Mouse (Mus musculus) cerebellum, adult 2 months (tissue): ENCODE results near the gene Rrp36. TPM values are rescaled to one million over a fixed set of nuclear protein-coding genes. Genes with fewer than 3 reads are reported as not detected.
A peak's percentile ranks its signal among the peaks of the same experiment; 100 is the strongest.

ENCODE experiments used
- DNase-seq, 2 experiments: peaks; one replicate each; pipeline ENCODE4 v3.0.0; 2021
- H3K27ac ChIP-seq: fragments of 200-500 bp; 2 replicates; pipeline ENCODE4 v1.5.1; 2012; ENCODE audit warnings: low read length, control low read depth, inconsistent platforms; ENCODE audit not compliant: insufficient read depth
- H3K27me3 ChIP-seq: fragments of 200-500 bp; 2 replicates; pipeline ENCODE4 v1.6.1; 2012; ENCODE audit warnings: inconsistent platforms, mild to moderate bottlenecking, low read length, moderate library complexity; ENCODE audit not compliant: control insufficient read depth, insufficient read depth
- H3K4me1 ChIP-seq: fragments of 200-500 bp; 2 replicates; pipeline ENCODE4 v1.6.1; 2011; ENCODE audit warnings: low read length; ENCODE audit not compliant: control insufficient read depth, insufficient read depth
- H3K4me3 ChIP-seq: fragments of 200-500 bp; replicated peaks from 2 replicates; pipeline ENCODE3; 2011; ENCODE audit warnings: mild to moderate bottlenecking, low read depth, low read length, control low read depth; ENCODE audit not compliant: insufficient read depth
- CTCF ChIP-seq: fragments of 200-500 bp; IDR thresholded peaks from 2 replicates; pipeline ENCODE4 v1.5.1; 2011; ENCODE audit warnings: low read depth, mild to moderate bottlenecking, control low read depth, low read length, moderate library complexity, borderline replicate concordance; ENCODE audit not compliant: insufficient read depth
- POLR2A ChIP-seq: fragments of 200-500 bp; IDR thresholded peaks from 2 replicates; pipeline ENCODE4 v1.6.1; 2011; ENCODE audit warnings: low read length, control low read depth, borderline replicate concordance; ENCODE audit not compliant: insufficient read depth
- WGBS: fragments of 180-500 bp; shearing (Covaris S2); methylation state at CpG from one replicate; pipeline ENCODE4 v1.1.7; 2018; 5-methylcytosine and 5-hydroxymethylcytosine counted together
- polyA plus RNA-seq: library from polyadenylated mRNA; depleted of rRNA; stranded (reverse); fragments of >200 nt; gene quantifications from 2 replicates; pipeline ENCODE4 v1.2.3, GENCODE M21; 2012

The Rrp36 gene
- polyA plus RNA-seq, 1 experiment, result 32.3 TPM

DNA sequence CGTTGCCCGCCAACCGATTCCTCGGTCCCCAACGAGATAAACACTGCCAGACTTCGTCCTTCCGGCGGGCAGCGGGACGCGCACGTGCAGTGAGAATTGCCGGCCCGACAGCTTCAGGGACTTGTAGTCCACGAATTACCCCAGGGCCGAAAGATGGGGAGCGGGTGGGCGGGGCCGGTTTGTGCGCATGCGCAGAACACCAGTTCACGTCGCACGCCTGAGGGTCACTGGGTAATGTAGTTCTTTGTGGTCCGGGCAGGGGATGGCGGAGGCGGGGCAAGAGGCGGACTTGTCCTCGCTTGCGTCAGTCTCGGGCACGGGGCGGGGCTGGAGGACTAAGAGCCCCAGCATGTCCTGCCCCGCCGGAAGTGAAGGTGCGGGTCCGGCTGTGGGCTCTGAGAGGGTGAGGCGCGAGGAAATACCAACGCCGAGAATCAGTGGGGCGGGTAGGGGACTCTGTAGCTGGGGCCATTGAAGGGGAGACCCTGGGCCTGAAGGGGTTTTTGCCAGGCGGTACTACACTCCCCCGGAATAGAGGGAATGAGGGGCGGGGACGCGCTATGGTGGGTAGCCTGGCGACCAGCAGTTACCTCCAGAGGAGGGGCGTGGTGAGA lies 6.7 kb upstream of the Rrp36 start, which contains the start of gene Klhdc3:
Klhdc3 (minus strand) TSS at position 155 of the 614 bp plus-strand sequence.
- no peak for TF ChIP-seq CTCF
- TF ChIP-seq POLR2A, result peak; percentile 5; the same call in 1 of the 2 replicates
- no peaks in the 10 kb centered on the region for H3K27me3 ChIP-seq
- peaks cover 15% of the 10 kb centered on the region for H3K4me1 ChIP-seq
- under 1% methylated on average over 49 of the region's 49 CpGs for WGBS
- H3K4me3 ChIP-seq, result peak within 1 kb of the TSS; percentile 91
- DNase-seq, result peak; percentile 97 to 99
- peak within 1 kb of the TSS; percentile 59; the same call in 1 of the 2 replicates for H3K27ac ChIP-seq

DNA sequence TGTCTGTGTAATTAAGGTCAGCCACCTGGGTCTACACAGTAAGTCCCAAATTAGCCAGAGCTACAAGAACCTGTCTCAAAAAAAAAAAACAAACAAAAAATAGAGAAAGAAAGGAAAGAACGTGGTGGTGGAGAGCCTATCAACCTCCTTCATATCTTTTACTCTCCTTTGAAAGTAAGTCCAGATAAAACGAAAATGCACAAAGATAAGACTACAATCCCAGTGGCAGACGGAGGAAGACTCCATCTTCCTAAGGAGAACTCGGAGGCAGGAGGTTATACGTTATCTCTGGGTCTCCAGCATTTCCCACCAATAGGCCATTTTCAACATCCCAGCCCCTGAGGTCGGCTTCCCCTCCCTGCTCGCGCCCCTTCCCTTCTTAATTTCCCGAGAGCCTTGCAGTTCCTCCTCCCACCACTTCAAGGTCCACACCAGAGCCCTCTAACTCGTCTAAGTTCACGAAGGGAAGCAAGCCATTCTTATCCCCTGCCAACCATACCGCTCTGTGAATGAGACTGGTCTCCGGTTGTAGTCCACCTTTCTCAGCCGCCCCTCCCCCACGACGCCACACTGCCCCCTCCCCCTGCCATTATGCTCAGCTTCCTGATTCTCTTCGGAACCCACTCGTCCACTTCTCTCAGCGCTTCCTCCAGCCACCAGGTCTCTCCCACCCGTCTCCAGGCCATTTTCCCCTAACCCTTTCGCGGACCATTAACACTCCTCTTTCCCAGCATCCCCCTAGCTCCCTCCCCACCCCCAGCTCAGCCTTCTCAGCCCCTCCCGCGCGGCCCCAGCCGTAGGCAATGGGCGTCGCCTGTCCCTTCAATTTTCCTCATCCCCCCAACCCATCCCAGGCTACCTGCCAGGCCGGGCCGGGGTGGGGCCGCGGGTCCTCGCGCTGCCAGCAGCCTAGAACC lies 5.9 kb upstream of the Rrp36 start:
- no peak for TF ChIP-seq POLR2A
- peak; percentile 37; the same call in 1 of the 2 replicates for TF ChIP-seq CTCF
- peak overlapping the region; percentile 59; the same call in 1 of the 2 replicates for H3K27ac ChIP-seq
- 1% methylated on average over 34 of the region's 34 CpGs for WGBS
- no peaks in the 10 kb centered on the region for H3K27me3 ChIP-seq
- peaks cover 15% of the 10 kb centered on the region for H3K4me1 ChIP-seq
- DNase-seq, result peak in 1 of 2 experiments; percentile 51
- peak overlapping the region; percentile 91 for H3K4me3 ChIP-seq

DNA sequence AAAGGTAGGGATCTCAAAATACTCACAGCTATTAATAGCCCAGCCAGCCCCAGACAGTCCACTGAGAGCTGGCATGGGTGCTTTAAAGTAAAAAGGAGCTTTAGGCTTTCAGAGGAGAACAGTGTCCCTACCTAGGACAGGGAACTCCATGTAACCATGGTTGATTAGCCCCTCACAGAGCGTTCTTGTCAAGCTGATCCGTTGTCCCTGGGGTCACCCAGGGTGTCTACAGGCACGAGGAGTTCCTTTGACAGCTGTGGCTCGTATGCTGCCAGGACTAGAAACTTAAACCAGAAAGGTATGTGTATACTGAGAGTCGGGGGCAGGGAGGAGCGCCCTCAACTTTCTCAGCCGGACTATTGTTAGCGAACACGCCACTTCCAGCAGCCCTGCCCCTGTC lies 4.8 kb upstream of the Rrp36 start:
- Histone ChIP-seq H3K4me1 (peaks cover 20% of the 10 kb centered on the region), H3K27me3 (no peaks in the 10 kb centered on the region), H3K27ac (no peak overlapping the region), H3K4me3 (peak overlapping the region; percentile 9)
- no peak for DNase-seq
- no peak for TF ChIP-seq CTCF
- no peak for TF ChIP-seq POLR2A
- 43% methylated on average over 9 of the region's 9 CpGs for WGBS

DNA sequence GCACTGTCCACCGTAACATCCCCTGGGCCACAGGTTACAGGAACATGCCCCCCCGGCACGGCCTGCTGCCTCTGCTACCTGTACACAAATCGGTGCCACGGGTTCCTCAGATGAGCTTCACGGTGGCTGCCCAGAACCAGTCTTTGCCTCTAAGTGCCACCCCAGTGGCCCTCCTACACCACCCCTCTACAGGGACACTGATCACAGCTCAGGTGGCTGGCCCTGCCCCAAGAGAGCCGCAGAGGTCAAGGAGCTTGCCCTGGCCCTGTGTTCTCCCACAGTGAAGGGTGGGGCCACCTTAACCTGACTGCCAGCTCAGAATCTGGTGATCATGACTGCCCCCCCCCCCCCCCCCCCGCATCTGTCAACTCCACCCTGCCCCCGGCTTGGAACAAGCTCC lies 4.3 kb upstream of the Rrp36 start, which contains the start of gene Mea1:
Mea1 (plus strand) TSS at position 378 of the 400 bp plus-strand sequence.
- whole genome bisulfite sequencing, result 64% methylated on average over 9 of the region's 9 CpGs
- H3K27ac ChIP-seq, result no peak within 1 kb of the TSS
- no peak for TF ChIP-seq CTCF
- TF ChIP-seq POLR2A, result no peak
- DNase-seq, result no peak
- peak within 1 kb of the TSS; percentile 39 for H3K4me3 ChIP-seq
- H3K27me3 ChIP-seq, result no peaks in the 10 kb centered on the region
- peaks cover 20% of the 10 kb centered on the region for H3K4me1 ChIP-seq

DNA sequence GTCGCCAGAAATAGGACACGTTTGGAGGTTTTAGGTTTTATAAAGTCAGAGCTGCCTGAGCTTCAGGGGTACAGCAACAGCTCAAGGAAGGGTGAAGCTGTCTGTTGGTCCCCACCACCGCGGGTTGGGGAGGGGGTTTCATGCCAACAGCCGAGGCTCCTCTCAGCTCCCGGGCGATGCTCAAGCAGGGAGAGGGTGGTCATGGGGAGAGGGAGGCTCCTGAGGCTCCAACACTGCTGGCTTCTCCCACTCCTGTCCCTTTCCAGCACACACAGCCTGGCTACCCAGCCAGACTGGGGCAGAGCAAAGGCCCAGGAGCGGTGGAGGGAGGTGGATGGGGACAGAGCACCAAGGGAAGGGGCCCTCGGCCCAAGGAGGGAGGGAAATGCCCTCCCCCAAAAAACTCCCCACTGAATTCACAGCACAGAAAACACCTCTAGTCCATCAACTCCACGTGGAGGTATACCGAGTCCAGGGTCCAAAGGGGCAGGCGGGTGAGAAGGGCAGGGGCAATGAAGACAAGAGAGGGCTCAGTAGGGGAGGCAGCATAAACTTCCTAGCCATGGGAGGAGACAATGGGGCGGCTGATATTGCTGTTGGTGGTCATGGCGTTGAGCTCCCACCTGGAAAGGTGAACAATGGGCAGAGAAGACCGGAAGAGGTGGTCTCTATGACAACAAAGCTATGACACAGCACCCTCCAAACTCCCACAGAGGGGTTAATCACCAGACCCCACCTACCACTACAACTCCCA lies 555 bp upstream of the Rrp36 start:
- DNase-seq, result no peak
- 12% methylated on average over 15 of the region's 15 CpGs for WGBS
- H3K27ac ChIP-seq, result no peak overlapping the region

DNA sequence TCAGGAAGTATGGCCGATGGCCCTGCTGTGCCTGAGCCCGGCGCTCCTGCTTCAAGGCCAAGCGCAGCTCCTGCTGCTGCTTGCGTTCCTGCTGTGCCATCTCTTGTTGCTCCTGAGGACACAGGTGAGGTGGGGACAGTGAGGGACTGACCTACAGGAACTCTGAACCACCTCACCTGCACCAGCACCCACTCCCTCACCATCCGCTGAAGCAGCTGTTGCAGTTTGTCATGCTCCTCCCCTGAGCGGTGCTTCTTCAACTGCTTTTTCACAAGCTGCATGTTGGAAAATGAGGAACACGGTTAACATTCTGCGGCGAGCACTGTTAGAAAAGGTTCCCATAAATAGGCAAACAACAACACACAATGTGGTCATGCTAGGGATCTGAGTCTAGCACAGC lies 4.2 kb downstream of the Rrp36 start:
- Histone ChIP-seq H3K27ac (no peak overlapping the region), H3K4me3 (no peak overlapping the region), H3K27me3 (no peaks in the 10 kb centered on the region), H3K4me1 (0 out of 2 replicates have a peak, but pooled peaks cover 7% of the 10 kb centered on the region)
- WGBS, result 80% methylated on average over 10 of the region's 10 CpGs
- no peak for DNase-seq
- no peak for TF ChIP-seq POLR2A
- no peak for TF ChIP-seq CTCF

More for the DNA sequence above, 555 bp upstream of the Rrp36 start:
- Histone ChIP-seq H3K27me3 (no peaks in the 10 kb centered on the region), H3K4me3 (peak overlapping the region; percentile 94), H3K4me1 (peaks cover 17% of the 10 kb centered on the region)
- no peak for TF ChIP-seq POLR2A
- no peak for TF ChIP-seq CTCF

DNA sequence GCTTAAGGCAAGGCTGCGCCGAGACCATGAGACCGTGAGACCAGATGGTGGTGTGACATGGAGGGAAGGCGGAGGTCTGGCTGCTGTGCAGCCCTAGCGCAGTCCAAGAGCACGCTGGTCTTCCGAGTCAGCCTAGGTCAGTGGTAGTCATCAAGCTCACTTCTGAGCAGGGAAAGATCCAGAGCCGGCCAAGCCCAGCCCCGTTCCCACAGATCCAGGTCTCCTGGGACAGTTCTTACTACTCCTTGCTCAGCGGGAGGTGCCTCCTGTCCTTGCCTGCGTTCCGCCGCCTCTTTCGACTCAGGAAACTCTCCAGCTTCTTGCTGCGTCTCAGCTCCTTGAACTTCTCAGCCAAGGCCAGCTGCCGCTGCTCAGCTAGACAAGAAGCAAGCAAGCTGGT lies 6.4 kb downstream of the Rrp36 start:
- WGBS, result 61% methylated on average over 16 of the region's 16 CpGs
- no peak overlapping the region for H3K27ac ChIP-seq
- peaks cover 14% of the 10 kb centered on the region for H3K4me1 ChIP-seq
- DNase-seq, result no peak
- no peaks in the 10 kb centered on the region for H3K27me3 ChIP-seq
- no peak overlapping the region for H3K4me3 ChIP-seq
- TF ChIP-seq CTCF (no peak), POLR2A (no peak)
